ENCODE assay signal across 8 mouse cellular contexts in genomic region chr2:26446671-26447070, GRCm38 (mm10). TPM values are rescaled to one million over a fixed set of nuclear protein-coding genes. Genes with fewer than 3 reads are reported as not detected.
DNase-seq lines count a peak whose midpoint lies in the region; ATAC-seq and TF ChIP-seq lines count a peak whose summit lies in the region.

No protein-coding gene starts in this region.

- H3K4me3 ChIP-seq in kidney, embryonic 16.5 days (ENCODE audit: low read length): peak overlapping the region; percentile 68
- peak overlapping the region; percentile 95 for H3K4me3 ChIP-seq in embryonic facial prominence, embryonic 12.5 days
- peak overlapping the region; percentile 56 for H3K4me3 ChIP-seq in hindbrain, embryonic 16.5 days (ENCODE audit: low read length)
- H3K4me3 ChIP-seq in myocyte: peak overlapping the region; percentile 89

- no peak for TF ChIP-seq POLR2A in myocyte (IDR thresholded peaks at IDR 0.05; ENCODE audit: insufficient read length, low read depth)

- peak overlapping the region; percentile 88 for H3K27ac ChIP-seq in kidney, embryonic 16.5 days (ENCODE audit: low read length)
- H3K27ac ChIP-seq in embryonic facial prominence, embryonic 12.5 days: no peak overlapping the region
- peak overlapping the region; percentile 92; the same call in 1 of the 2 replicates for H3K27ac ChIP-seq in hindbrain, embryonic 16.5 days (ENCODE audit: low read depth, low read length)

- 73% methylated on average over 4 of the region's 4 CpGs for WGBS in kidney, embryonic 16.5 days
- 70% methylated on average over 4 of the region's 4 CpGs for WGBS in embryonic facial prominence, embryonic 12.5 days
- WGBS in hindbrain, embryonic 16.5 days: 79% methylated on average over 4 of the region's 4 CpGs

- no peak for DNase-seq in kidney, postnatal 4 days
- no peak for DNase-seq in thymus, postnatal 25 days
- DNase-seq in left cerebral cortex, postnatal 14 days (ENCODE audit: low spot score in 2 of 2): no peak

- H3K4me2 ChIP-seq in kidney, embryonic 16.5 days (replicated peaks; ENCODE audit: low read depth, low read length): peak overlapping the region; percentile 92
- H3K4me2 ChIP-seq in embryonic facial prominence, embryonic 12.5 days (replicated peaks): peak overlapping the region; percentile 79
- peak overlapping the region; percentile 68 for H3K4me2 ChIP-seq in hindbrain, embryonic 16.5 days (ENCODE audit: low read length)
- H3K4me2 ChIP-seq in myocyte (ENCODE audit: low read depth): peak overlapping the region; percentile 96

- peaks cover 2% of the 10 kb centered on the region; the same call in 1 of the 2 replicates for H3K36me3 ChIP-seq in kidney, embryonic 16.5 days (ENCODE audit: insufficient read depth, low read length)
- H3K36me3 ChIP-seq in embryonic facial prominence, embryonic 12.5 days: peaks cover 3% of the 10 kb centered on the region; the same call in 1 of the 2 replicates
- H3K36me3 ChIP-seq in hindbrain, embryonic 16.5 days (ENCODE audit: control insufficient read depth, insufficient read depth, low read length): no peaks in the 10 kb centered on the region; the same call in 1 of the 2 replicates
- no peaks in the 10 kb centered on the region for H3K36me3 ChIP-seq in myocyte (ENCODE audit: control insufficient read depth, insufficient read depth)

- intact Hi-C loops in left cerebral cortex, postnatal 14 days (cut with DNase I): loop anchor here (5.0 kb wide), 2 partner anchors 56 to 186 kb away; no protein-coding TSS in a partner anchor

- peak overlapping the region; percentile 14 for H3ac ChIP-seq in myocyte (ENCODE audit: control insufficient read depth, insufficient read length)

- H3K79me2 ChIP-seq in myocyte (ENCODE audit: control insufficient read depth, insufficient read depth): peaks cover 40% of the 10 kb centered on the region

- H3K9me3 ChIP-seq in kidney, embryonic 16.5 days (ENCODE audit: low read length): no peaks in the 10 kb centered on the region
- no peaks in the 10 kb centered on the region for H3K9me3 ChIP-seq in embryonic facial prominence, embryonic 12.5 days
- H3K9me3 ChIP-seq in hindbrain, embryonic 16.5 days (ENCODE audit: control insufficient read depth, low read length): no peaks in the 10 kb centered on the region

- no peak for ATAC-seq in kidney, embryonic 16.5 days (ENCODE audit: low FRiP score, low TSS enrichment)
- no peak for ATAC-seq in embryonic facial prominence, embryonic 12.5 days (ENCODE audit: insufficient number of reproducible peaks, insufficient read depth, low FRiP score, low TSS enrichment)
- no peak for ATAC-seq in hindbrain, embryonic 16.5 days
- ATAC-seq in activated CD4-positive, CD25-positive, alpha-beta regulatory T cell, adult 4 months: no peak

- peaks cover 29% of the 10 kb centered on the region for H3K4me1 ChIP-seq in kidney, embryonic 16.5 days (ENCODE audit: insufficient read depth, low read length)
- H3K4me1 ChIP-seq in embryonic facial prominence, embryonic 12.5 days: peaks cover 25% of the 10 kb centered on the region
- peaks cover 36% of the 10 kb centered on the region for H3K4me1 ChIP-seq in hindbrain, embryonic 16.5 days (ENCODE audit: control insufficient read depth, insufficient read depth, low read depth, low read length)

- H3K9ac ChIP-seq in kidney, embryonic 16.5 days (replicated peaks; ENCODE audit: low read length): peak overlapping the region; percentile 78
- H3K9ac ChIP-seq in embryonic facial prominence, embryonic 12.5 days: peak overlapping the region; percentile 72
- H3K9ac ChIP-seq in hindbrain, embryonic 16.5 days (ENCODE audit: low read depth, low read length): peak overlapping the region; percentile 78

- no peaks in the 10 kb centered on the region for H3K27me3 ChIP-seq in kidney, embryonic 16.5 days (ENCODE audit: insufficient read depth, low read length)
- H3K27me3 ChIP-seq in embryonic facial prominence, embryonic 12.5 days: no peaks in the 10 kb centered on the region
- no peaks in the 10 kb centered on the region for H3K27me3 ChIP-seq in hindbrain, embryonic 16.5 days (replicated peaks; ENCODE audit: control insufficient read depth, insufficient read depth, low read length)
- H3K27me3 ChIP-seq in myocyte (ENCODE audit: control insufficient read depth, insufficient read depth, insufficient read length): no peaks in the 10 kb centered on the region

TF ChIP-seq in myocyte, 11 proteins besides CTCF, POLR2A, EP300 and RAD21:
- TF ChIP-seq USF1 (IDR thresholded peaks at IDR 0.05; ENCODE audit: low read depth): no peak

RNA-seq across cellular contexts. Expression of gene Sec16a, which starts 1.7 kb away (rescaled TPM):
- polyA plus RNA-seq in kidney, embryonic 16.5 days (2015; fragmentation: Nextera tagmentation; extraction: Ambion mirVana): 27.6 and 28.6 TPM in 2 replicates
- polyA plus RNA-seq in embryonic facial prominence, embryonic 12.5 days (2016; fragmentation: Nextera tagmentation; extraction: Ambion mirVana): 26.2 and 28.3 TPM in 2 replicates
- 15.4 and 19.3 TPM in 2 replicates for polyA plus RNA-seq in hindbrain, embryonic 16.5 days (2015; fragmentation: Nextera tagmentation; extraction: Ambion mirVana)
- 31.4 TPM for polyA plus RNA-seq in myocyte (2012; fragmentation: generic; extraction: Trizol)
- total RNA-seq in left cerebral cortex, postnatal 14 days (2021): 10 to 100 TPM; 42.3 to 45.5 TPM
- polyA plus RNA-seq in activated CD4-positive, CD25-positive, alpha-beta regulatory T cell, adult 4 months (2017; shearing (Covaris generic)): 10 to 100 TPM; 22.4 to 23.9 TPM

RNA-seq across cellular contexts. Expression of gene Inpp5e, which starts 37.7 kb away (rescaled TPM):
- 24.9 and 26.6 TPM in 2 replicates for polyA plus RNA-seq in kidney, embryonic 16.5 days (2015; fragmentation: Nextera tagmentation; extraction: Ambion mirVana)
- 30.1 and 31.5 TPM in 2 replicates for polyA plus RNA-seq in embryonic facial prominence, embryonic 12.5 days (2016; fragmentation: Nextera tagmentation; extraction: Ambion mirVana)
- polyA plus RNA-seq in hindbrain, embryonic 16.5 days (2015; fragmentation: Nextera tagmentation; extraction: Ambion mirVana): 24.9 and 25.6 TPM in 2 replicates
- polyA plus RNA-seq in myocyte (2012; fragmentation: generic; extraction: Trizol): 9.3 TPM
- total RNA-seq in left cerebral cortex, postnatal 14 days (2021): 10 to 100 TPM; 18.8 to 20.8 TPM
- polyA plus RNA-seq in activated CD4-positive, CD25-positive, alpha-beta regulatory T cell, adult 4 months (2017; shearing (Covaris generic)): 10 to 100 TPM in 1 of 2 experiments, 1 to 10 TPM in 1; 9.5 to 13.5 TPM

RNA-seq across cellular contexts. Expression of gene Pmpca, which starts 57.5 kb away (rescaled TPM):
- polyA plus RNA-seq in kidney, embryonic 16.5 days (2015; fragmentation: Nextera tagmentation; extraction: Ambion mirVana): 122 TPM in 2 replicates
- polyA plus RNA-seq in embryonic facial prominence, embryonic 12.5 days (2016; fragmentation: Nextera tagmentation; extraction: Ambion mirVana): 108 and 112 TPM in 2 replicates
- polyA plus RNA-seq in hindbrain, embryonic 16.5 days (2015; fragmentation: Nextera tagmentation; extraction: Ambion mirVana): 96.0 and 98.9 TPM in 2 replicates
- polyA plus RNA-seq in myocyte (2012; fragmentation: generic; extraction: Trizol): 111 TPM
- total RNA-seq in left cerebral cortex, postnatal 14 days (2021): 100 to 1,000 TPM; 116 to 117 TPM
- 10 to 100 TPM; 77.1 to 77.7 TPM for polyA plus RNA-seq in activated CD4-positive, CD25-positive, alpha-beta regulatory T cell, adult 4 months (2017; shearing (Covaris generic))

RNA-seq across cellular contexts. Expression of gene Entr1, which starts 57.6 kb away (rescaled TPM):
- polyA plus RNA-seq in kidney, embryonic 16.5 days (2015; fragmentation: Nextera tagmentation; extraction: Ambion mirVana): 125 and 127 TPM in 2 replicates
- 184 and 188 TPM in 2 replicates for polyA plus RNA-seq in embryonic facial prominence, embryonic 12.5 days (2016; fragmentation: Nextera tagmentation; extraction: Ambion mirVana)
- polyA plus RNA-seq in hindbrain, embryonic 16.5 days (2015; fragmentation: Nextera tagmentation; extraction: Ambion mirVana): 158 and 169 TPM in 2 replicates
- 50.8 TPM for polyA plus RNA-seq in myocyte (2012; fragmentation: generic; extraction: Trizol)
- 100 to 1,000 TPM; 172 to 175 TPM for total RNA-seq in left cerebral cortex, postnatal 14 days (2021)
- 10 to 100 TPM; 44.8 to 54.9 TPM for polyA plus RNA-seq in activated CD4-positive, CD25-positive, alpha-beta regulatory T cell, adult 4 months (2017; shearing (Covaris generic))
